Mouse (Mus musculus): ENCODE data around the gene Olfr873. TPM values are rescaled to one million over a fixed set of nuclear protein-coding genes. Genes with fewer than 3 reads are reported as not detected.
"Not testable (repeated sequence)": the region's sequence is repeated elsewhere in the genome, so short reads cannot be mapped to it uniquely, and the experiment has no call there.

The Olfr873 gene
- not detected in 2 replicates for polyA plus RNA-seq (2015; fragmentation: Nextera tagmentation; extraction: Ambion mirVana)

DNA sequence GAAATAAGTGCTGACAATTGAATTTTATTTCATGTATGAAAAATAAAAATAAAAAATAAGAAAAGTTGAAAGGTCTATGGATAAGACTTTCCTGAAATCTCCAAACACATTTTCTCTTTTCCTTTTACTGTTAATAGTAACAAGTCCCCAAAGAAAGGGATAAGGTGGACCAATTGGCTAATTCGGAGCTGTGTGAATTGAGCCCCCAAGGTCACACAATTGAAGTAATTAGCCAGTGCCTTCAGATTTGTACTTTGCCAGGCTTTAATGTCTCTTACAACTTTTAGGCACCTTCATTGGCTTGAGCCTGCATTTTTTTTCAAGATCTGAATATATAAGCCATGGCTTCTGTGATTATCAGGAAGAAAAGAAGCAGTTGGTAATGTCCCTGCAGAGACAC, at the start of gene Olfr873:
Gene Olfr873 (plus strand): TSS at position 301 of the 400 bp plus-strand sequence.
- ATAC-seq (no peak), DNase-seq (ENCODE audit: low spot score) (no peak)
- Histone ChIP-seq H3K4me3 (ENCODE audit: low read depth, low read length) (no peak within 1 kb of the TSS), H3K9me3 (ENCODE audit: low read length) (no peaks in the 10 kb centered on the region), H3K4me2 (replicated peaks; ENCODE audit: low read depth, low read length) (no peak within 1 kb of the TSS), H3K36me3 (ENCODE audit: insufficient read depth, low read length) (no peaks in the 10 kb centered on the region), H3K27ac (ENCODE audit: low read length) (no peak within 1 kb of the TSS), H3K27me3 (replicated peaks; ENCODE audit: insufficient read depth, low read length) (no peaks in the 10 kb centered on the region), H3K4me1 (ENCODE audit: insufficient read depth, low read depth, low read length) (no peaks in the 10 kb centered on the region), H3K9ac (replicated peaks; ENCODE audit: low read depth) (no peak within 1 kb of the TSS)
- TF ChIP-seq EP300 (IDR thresholded peaks at IDR 0.05) (no peak), CTCF (IDR thresholded peaks at IDR 0.05) (no peak)
- 87% methylated on average over 1 of the region's 1 CpGs for WGBS

- TF ChIP-seq CTCF (IDR thresholded peaks at IDR 0.05), result no peak
- no peak for TF ChIP-seq EP300 (IDR thresholded peaks at IDR 0.05)
- ATAC-seq (no peak), DNase-seq (ENCODE audit: low spot score) (no peak)
- no peak within 1 kb of the TSS for H3K4me3 ChIP-seq (ENCODE audit: low read depth, low read length)
- no peaks in the 10 kb centered on the region for H3K36me3 ChIP-seq (ENCODE audit: insufficient read depth, low read length)
- no peaks in the 10 kb centered on the region for H3K4me1 ChIP-seq (ENCODE audit: insufficient read depth, low read depth, low read length)
- H3K9me3 ChIP-seq (ENCODE audit: low read length), result no peaks in the 10 kb centered on the region
- H3K4me2 ChIP-seq (replicated peaks; ENCODE audit: low read depth, low read length), result no peak within 1 kb of the TSS
- H3K9ac ChIP-seq (replicated peaks; ENCODE audit: low read depth), result no peak within 1 kb of the TSS
- WGBS, result 80% methylated on average over 1 of the region's 1 CpGs
- H3K27me3 ChIP-seq (replicated peaks; ENCODE audit: insufficient read depth, low read length), result no peaks in the 10 kb centered on the region
- no peak within 1 kb of the TSS for H3K27ac ChIP-seq (ENCODE audit: low read length)
Measured at GRCm38 (mm10) chr9:20282051-20282450, 16.3 kb upstream of the Olfr873 start, which contains the start of gene Olfr39. TSS of gene Olfr39 (plus strand) at chr9:20282351.

DNA sequence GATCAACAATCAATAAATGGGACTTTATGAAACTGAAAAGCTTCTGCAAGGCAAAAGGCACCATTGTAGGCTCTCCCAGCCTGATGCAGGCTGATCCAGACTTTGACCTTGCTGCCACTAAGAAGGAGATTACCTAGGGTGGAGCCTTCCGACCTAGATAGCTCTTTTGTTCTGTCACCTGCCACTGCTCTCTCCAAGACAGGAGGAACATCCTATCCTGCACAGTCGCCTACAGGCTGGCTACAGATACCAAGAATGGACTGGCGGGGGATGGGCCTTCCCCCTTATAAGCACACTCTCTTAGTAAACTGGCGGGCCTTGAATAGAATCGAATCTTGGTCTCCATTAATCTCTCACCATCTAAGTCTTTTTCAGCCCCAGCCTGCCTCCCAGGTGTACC, 2.8 kb upstream of the Olfr873 start:
- ATAC-seq; H3K4me1 ChIP-seq (ENCODE audit: insufficient read depth, low read depth, low read length); H3K4me3 ChIP-seq (ENCODE audit: low read depth, low read length); H3K27ac ChIP-seq (ENCODE audit: low read length); H3K9me3 ChIP-seq (ENCODE audit: low read length); H3K4me2 ChIP-seq (replicated peaks; ENCODE audit: low read depth, low read length); H3K36me3 ChIP-seq (ENCODE audit: insufficient read depth, low read length); DNase-seq (ENCODE audit: low spot score); H3K9ac ChIP-seq (replicated peaks; ENCODE audit: low read depth); H3K27me3 ChIP-seq (replicated peaks; ENCODE audit: insufficient read depth, low read length): not testable (repeated sequence)
- WGBS, result 75% methylated on average over 5 of the region's 5 CpGs

GRCm38 (mm10) chr9:20335994-20336393, 37.7 kb downstream of the Olfr873 start, which contains the start of gene Olfr18:
TSS of gene Olfr18 (minus strand) at chr9:20336094.
- Histone ChIP-seq H3K9ac (replicated peaks; ENCODE audit: low read depth) (no peak within 1 kb of the TSS), H3K4me3 (ENCODE audit: low read depth, low read length) (no peak within 1 kb of the TSS), H3K27ac (ENCODE audit: low read length) (no peak within 1 kb of the TSS), H3K4me2 (replicated peaks; ENCODE audit: low read depth, low read length) (no peak within 1 kb of the TSS), H3K27me3 (replicated peaks; ENCODE audit: insufficient read depth, low read length) (no peaks in the 10 kb centered on the region), H3K36me3 (ENCODE audit: insufficient read depth, low read length) (no peaks in the 10 kb centered on the region), H3K4me1 (ENCODE audit: insufficient read depth, low read depth, low read length) (no peaks in the 10 kb centered on the region), H3K9me3 (ENCODE audit: low read length) (no peaks in the 10 kb centered on the region)
- TF ChIP-seq EP300 (IDR thresholded peaks at IDR 0.05) (no peak), CTCF (IDR thresholded peaks at IDR 0.05) (no peak)
- no peak for ATAC-seq
- no peak for DNase-seq (ENCODE audit: low spot score)

GRCm38 (mm10) chr9:20348501-20348900, 50.2 kb downstream of the Olfr873 start:
- 74% methylated on average over 4 of the region's 4 CpGs for WGBS
- H3K27ac ChIP-seq (ENCODE audit: low read length), result no peak overlapping the region
- DNase-seq (ENCODE audit: low spot score) (no peak), ATAC-seq (no peak)
- H3K27me3 ChIP-seq (replicated peaks; ENCODE audit: insufficient read depth, low read length), result no peaks in the 10 kb centered on the region
- H3K4me1 ChIP-seq (ENCODE audit: insufficient read depth, low read depth, low read length), result no peaks in the 10 kb centered on the region
- H3K9ac ChIP-seq (replicated peaks; ENCODE audit: low read depth), result no peak overlapping the region
- H3K36me3 ChIP-seq (ENCODE audit: insufficient read depth, low read length), result peaks cover 17% of the 10 kb centered on the region
- H3K4me3 ChIP-seq (ENCODE audit: low read depth, low read length), result no peak overlapping the region
- no peak overlapping the region for H3K4me2 ChIP-seq (replicated peaks; ENCODE audit: low read depth, low read length)
- TF ChIP-seq EP300 (IDR thresholded peaks at IDR 0.05), result no peak
- no peak for TF ChIP-seq CTCF (IDR thresholded peaks at IDR 0.05)
- H3K9me3 ChIP-seq (ENCODE audit: low read length), result peaks cover 4% of the 10 kb centered on the region

Other genes with a start within 250 kb of the Olfr873 start
- not detected in 2 replicates for gene Olfr867, start 241.0 kb upstream of the Olfr873 start, polyA plus RNA-seq (2015; fragmentation: Nextera tagmentation; extraction: Ambion mirVana)
- not detected in 2 replicates for gene Olfr868, start 199.9 kb upstream of the Olfr873 start, polyA plus RNA-seq (2015; fragmentation: Nextera tagmentation; extraction: Ambion mirVana)
- gene Olfr869, start 169.5 kb upstream of the Olfr873 start, polyA plus RNA-seq (2015; fragmentation: Nextera tagmentation; extraction: Ambion mirVana), result not detected in 2 replicates
- gene Olfr870, start 124.5 kb upstream of the Olfr873 start, polyA plus RNA-seq (2015; fragmentation: Nextera tagmentation; extraction: Ambion mirVana), result not detected in 2 replicates
- gene Olfr871, start 86.3 kb upstream of the Olfr873 start, polyA plus RNA-seq (2015; fragmentation: Nextera tagmentation; extraction: Ambion mirVana), result not detected in 2 replicates
- gene Olfr872, start 61.4 kb upstream of the Olfr873 start, polyA plus RNA-seq (2015; fragmentation: Nextera tagmentation; extraction: Ambion mirVana), result not detected in 2 replicates
- not detected in 2 replicates for gene Olfr39, start 16.2 kb upstream of the Olfr873 start, polyA plus RNA-seq (2015; fragmentation: Nextera tagmentation; extraction: Ambion mirVana)
- gene Olfr18, start 37.6 kb downstream of the Olfr873 start, polyA plus RNA-seq (2015; fragmentation: Nextera tagmentation; extraction: Ambion mirVana), result not detected in 2 replicates
- gene Zfp560, start 86.6 kb downstream of the Olfr873 start, polyA plus RNA-seq (2015; fragmentation: Nextera tagmentation; extraction: Ambion mirVana), result 40.1 and 47.3 TPM in 2 replicates
- gene Zfp26, start 161.6 kb downstream of the Olfr873 start, polyA plus RNA-seq (2015; fragmentation: Nextera tagmentation; extraction: Ambion mirVana), result 6.8 and 9.5 TPM in 2 replicates
- gene Zfp426, start 194.2 kb downstream of the Olfr873 start, polyA plus RNA-seq (2015; fragmentation: Nextera tagmentation; extraction: Ambion mirVana), result 14.8 and 17.5 TPM in 2 replicates
- 63.8 and 73.4 TPM in 2 replicates for gene Zfp266, start 222.9 kb downstream of the Olfr873 start, polyA plus RNA-seq (2015; fragmentation: Nextera tagmentation; extraction: Ambion mirVana)